Mouse (Mus musculus): ENCODE measurements around the gene Crlf2. TPM values are rescaled to one million over a fixed set of nuclear protein-coding genes. Genes with fewer than 3 reads are reported as not detected.

Crlf2 gene
- total and polyA plus RNA-seq, 2 experiments = 3.2 to 10.7 TPM

GRCm38 (mm10) chr5:109555236-109555675 lies 3.5 kb downstream of the Crlf2 start:
- H3K4me3 ChIP-seq (ENCODE audit: insufficient read depth, low read depth, low read length) = no peak overlapping the region
- no peak overlapping the region for H3K9ac ChIP-seq (ENCODE audit: low read depth, low read length)
- no peak for DNase-seq (ENCODE audit: extremely low read depth, low read depth, low spot score)
- 0 out of 2 replicates have a peak, but pooled peaks cover 2% of the 10 kb centered on the region for H3K27me3 ChIP-seq (ENCODE audit: control insufficient read depth, insufficient read depth, low read length)
- no peak overlapping the region for H3K27ac ChIP-seq (replicated peaks; ENCODE audit: insufficient read depth, low read depth, low read length)
- H3K4me1 ChIP-seq (ENCODE audit: control insufficient read depth, insufficient read depth, low read length) = no peaks in the 10 kb centered on the region
- WGBS = 79% methylated on average over 26 of the region's 26 CpGs
- TF ChIP-seq CTCF (IDR thresholded peaks at IDR 0.05; ENCODE audit: low read depth, low read length) (no peak), POLR2A (IDR thresholded peaks at IDR 0.05; ENCODE audit: extremely low read depth, insufficient read depth, low read length) (no peak)
- no peaks in the 10 kb centered on the region for H3K36me3 ChIP-seq (ENCODE audit: control insufficient read depth, insufficient read depth, low read length)
- H3K79me2 ChIP-seq (ENCODE audit: control insufficient read depth, insufficient read depth, low read length) = no peaks in the 10 kb centered on the region

GRCm38 (mm10) chr5:109554091-109555050 lies 4.4 kb downstream of the Crlf2 start:
- TF ChIP-seq POLR2A (IDR thresholded peaks at IDR 0.05; ENCODE audit: extremely low read depth, insufficient read depth, low read length) (no peak), CTCF (IDR thresholded peaks at IDR 0.05; ENCODE audit: low read depth, low read length) (no peak)
- no peak overlapping the region for H3K27ac ChIP-seq (replicated peaks; ENCODE audit: insufficient read depth, low read depth, low read length)
- WGBS = 85% methylated on average over 28 of the region's 30 CpGs
- H3K4me3 ChIP-seq (ENCODE audit: insufficient read depth, low read depth, low read length) = no peak overlapping the region
- H3K27me3 ChIP-seq (ENCODE audit: control insufficient read depth, insufficient read depth, low read length) = 0 out of 2 replicates have a peak, but pooled peaks cover 2% of the 10 kb centered on the region
- H3K79me2 ChIP-seq (ENCODE audit: control insufficient read depth, insufficient read depth, low read length) = no peaks in the 10 kb centered on the region
- no peak overlapping the region for H3K9ac ChIP-seq (ENCODE audit: low read depth, low read length)
- no peaks in the 10 kb centered on the region for H3K36me3 ChIP-seq (ENCODE audit: control insufficient read depth, insufficient read depth, low read length)
- H3K4me1 ChIP-seq (ENCODE audit: control insufficient read depth, insufficient read depth, low read length) = no peaks in the 10 kb centered on the region
- no peak for DNase-seq (ENCODE audit: extremely low read depth, low read depth, low spot score)

- Histone ChIP-seq H3K27ac (replicated peaks; ENCODE audit: insufficient read depth, low read depth, low read length) (no peak overlapping the region), H3K27me3 (ENCODE audit: control insufficient read depth, insufficient read depth, low read length) (0 out of 2 replicates have a peak, but pooled peaks cover 2% of the 10 kb centered on the region), H3K79me2 (ENCODE audit: control insufficient read depth, insufficient read depth, low read length) (no peaks in the 10 kb centered on the region), H3K36me3 (ENCODE audit: control insufficient read depth, insufficient read depth, low read length) (no peaks in the 10 kb centered on the region), H3K9ac (ENCODE audit: low read depth, low read length) (no peak overlapping the region), H3K4me3 (ENCODE audit: insufficient read depth, low read depth, low read length) (no peak overlapping the region), H3K4me1 (ENCODE audit: control insufficient read depth, insufficient read depth, low read length) (no peaks in the 10 kb centered on the region)
- 62% methylated on average over 18 of the region's 18 CpGs for WGBS
- TF ChIP-seq POLR2A (IDR thresholded peaks at IDR 0.05; ENCODE audit: extremely low read depth, insufficient read depth, low read length) (no peak), CTCF (IDR thresholded peaks at IDR 0.05; ENCODE audit: low read depth, low read length) (no peak)
- no peak for DNase-seq (ENCODE audit: extremely low read depth, low read depth, low spot score)
These were observed 5.4 kb downstream of the Crlf2 start for GRCm38 (mm10) chr5:109553160-109553930.

- H3K9ac ChIP-seq (ENCODE audit: low read depth, low read length) = no peak overlapping the region
- no peaks in the 10 kb centered on the region for H3K79me2 ChIP-seq (ENCODE audit: control insufficient read depth, insufficient read depth, low read length)
- DNase-seq (ENCODE audit: extremely low read depth, low read depth, low spot score) = no peak
- TF ChIP-seq CTCF (IDR thresholded peaks at IDR 0.05; ENCODE audit: low read depth, low read length) (no peak), POLR2A (IDR thresholded peaks at IDR 0.05; ENCODE audit: extremely low read depth, insufficient read depth, low read length) (no peak)
- 0 out of 2 replicates have a peak, but pooled peaks cover 2% of the 10 kb centered on the region for H3K27me3 ChIP-seq (ENCODE audit: control insufficient read depth, insufficient read depth, low read length)
- H3K27ac ChIP-seq (replicated peaks; ENCODE audit: insufficient read depth, low read depth, low read length) = no peak overlapping the region
- no peak overlapping the region for H3K4me3 ChIP-seq (ENCODE audit: insufficient read depth, low read depth, low read length)
- no peaks in the 10 kb centered on the region for H3K4me1 ChIP-seq (ENCODE audit: control insufficient read depth, insufficient read depth, low read length)
- H3K36me3 ChIP-seq (ENCODE audit: control insufficient read depth, insufficient read depth, low read length) = no peaks in the 10 kb centered on the region
- WGBS = 83% methylated on average over 15 of the region's 15 CpGs
These were observed 6.3 kb downstream of the Crlf2 start for GRCm38 (mm10) chr5:109552541-109552940.

- DNase-seq (ENCODE audit: extremely low read depth, low read depth, low spot score) = no peak
- Histone ChIP-seq H3K4me1 (ENCODE audit: control insufficient read depth, insufficient read depth, low read length) (no peaks in the 10 kb centered on the region), H3K9ac (ENCODE audit: low read depth, low read length) (no peak overlapping the region), H3K27me3 (ENCODE audit: control insufficient read depth, insufficient read depth, low read length) (0 out of 2 replicates have a peak, but pooled peaks cover 2% of the 10 kb centered on the region), H3K27ac (replicated peaks; ENCODE audit: insufficient read depth, low read depth, low read length) (no peak overlapping the region), H3K79me2 (ENCODE audit: control insufficient read depth, insufficient read depth, low read length) (no peaks in the 10 kb centered on the region), H3K36me3 (ENCODE audit: control insufficient read depth, insufficient read depth, low read length) (no peaks in the 10 kb centered on the region), H3K4me3 (ENCODE audit: insufficient read depth, low read depth, low read length) (no peak overlapping the region)
- no peak for TF ChIP-seq POLR2A (IDR thresholded peaks at IDR 0.05; ENCODE audit: extremely low read depth, insufficient read depth, low read length)
- no peak for TF ChIP-seq CTCF (IDR thresholded peaks at IDR 0.05; ENCODE audit: low read depth, low read length)
- WGBS = 83% methylated on average over 13 of the region's 13 CpGs
These were observed 6.7 kb downstream of the Crlf2 start for GRCm38 (mm10) chr5:109552116-109552515.
